Mouse (Mus musculus) cerebellum, postnatal 25 days (tissue): Measurements from ENCODE around the gene Irf8.
"Not testable (repeated sequence)": the region's sequence is repeated elsewhere in the genome, so short reads cannot be mapped to it uniquely, and the experiment has no call there.

Experiments
- DNase-seq, 2 experiments: peaks; one replicate each; pipeline ENCODE4 v3.0.0; 2021; ENCODE audit warnings: mixed read lengths in 2 of 2

Irf8 gene

DNA sequence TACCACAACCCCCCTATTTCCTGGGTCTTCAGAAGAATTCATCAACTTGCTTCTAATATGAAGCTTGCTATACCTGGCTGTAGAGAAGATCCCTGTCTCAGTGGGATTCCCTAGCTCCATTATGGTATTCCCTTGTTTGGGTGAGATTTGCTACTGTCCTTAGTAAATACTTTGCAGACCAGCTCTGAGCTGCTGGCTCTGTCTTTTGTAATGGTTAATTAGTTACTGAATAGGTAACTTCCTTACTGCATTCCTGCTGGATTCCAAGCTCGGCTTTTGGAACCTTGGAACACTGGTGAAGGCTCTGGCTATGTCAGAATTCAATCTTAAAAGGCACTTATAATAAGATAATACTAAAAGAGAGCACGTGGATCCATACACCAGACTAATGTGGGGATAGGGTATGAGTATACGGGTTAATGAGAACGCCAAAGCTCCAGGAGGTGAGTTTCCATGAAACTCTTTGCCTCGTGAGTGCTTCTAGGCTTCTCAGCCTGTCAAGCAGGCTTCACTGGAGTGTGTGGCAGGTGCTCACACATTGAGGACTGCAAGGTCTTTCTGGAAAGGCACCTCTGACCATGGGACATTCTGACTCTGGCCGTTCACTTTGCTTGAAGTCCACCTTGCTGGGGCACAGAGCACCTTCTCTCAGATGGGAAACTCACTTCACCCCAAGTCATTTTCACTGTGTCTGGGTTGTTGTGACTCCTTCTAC, 67.7 kb downstream of the Irf8 start:
- not testable (repeated sequence) for DNase-seq

DNA sequence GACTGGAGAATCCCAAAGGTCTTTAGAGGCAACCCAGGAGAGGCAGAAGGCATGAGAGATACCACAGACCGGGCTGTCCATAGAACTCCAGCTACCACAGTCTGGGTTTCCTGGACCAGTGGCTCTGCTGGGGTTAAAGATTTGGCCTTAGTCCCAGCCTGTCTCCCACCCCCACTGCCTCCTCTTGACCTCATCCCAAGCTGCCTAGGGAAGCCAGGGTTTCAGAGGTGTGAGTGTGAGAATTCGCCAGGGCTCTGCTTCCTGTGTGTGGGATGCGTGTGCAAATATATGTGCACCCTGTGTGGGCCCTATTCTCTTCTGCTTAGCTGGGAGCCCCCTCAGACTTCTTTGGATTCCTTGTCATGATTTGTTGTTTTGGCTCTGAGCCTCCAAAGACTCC, 68.6 kb downstream of the Irf8 start:
- DNase-seq: no peak
